Mouse (Mus musculus): ENCODE data around the gene Zbtb42.

Gene Zbtb42

GRCm38 (mm10) chr12:112693185-112694126, 14.8 kb downstream of the Zbtb42 start:
- DNase-seq, result peak; percentile 93 to 96

GRCm38 (mm10) chr12:112694127-112694475, 15.5 kb downstream of the Zbtb42 start:
- DNase-seq, result no peak

- DNase-seq, result no peak
Measured at GRCm38 (mm10) chr12:112696806-112697425, 18.3 kb downstream of the Zbtb42 start.

GRCm38 (mm10) chr12:112700522-112700921, 21.9 kb downstream of the Zbtb42 start:
- no peak for DNase-seq

- DNase-seq, result no peak
Measured at GRCm38 (mm10) chr12:112702374-112703320, 24.0 kb downstream of the Zbtb42 start.

- DNase-seq, result peak; percentile 87 to 91
Measured at GRCm38 (mm10) chr12:112706704-112707572, 28.3 kb downstream of the Zbtb42 start.

GRCm38 (mm10) chr12:112707573-112707869, 28.9 kb downstream of the Zbtb42 start:
- DNase-seq, result no peak

- DNase-seq, result peak in 1 of 2 experiments; percentile 39
Measured at GRCm38 (mm10) chr12:112713984-112714383, 35.4 kb downstream of the Zbtb42 start.

- DNase-seq, result peak; percentile 70 to 72
Measured at GRCm38 (mm10) chr12:112717140-112717539, 38.5 kb downstream of the Zbtb42 start.

- DNase-seq, result no peak
Measured at GRCm38 (mm10) chr12:112718995-112719394, 40.4 kb downstream of the Zbtb42 start.

GRCm38 (mm10) chr12:112720216-112720615, 41.6 kb downstream of the Zbtb42 start, which contains the start of gene Cep170b:
Gene Cep170b, plus strand, starts transcription at chr12:112720455.
- DNase-seq, result peak in 1 of 2 experiments; percentile 68

- peak; percentile 63 to 77 for DNase-seq
Measured at GRCm38 (mm10) chr12:112720890-112721423, 42.3 kb downstream of the Zbtb42 start.

GRCm38 (mm10) chr12:112721424-112722239, 43.0 kb downstream of the Zbtb42 start:
- DNase-seq, result peak; percentile 83 to 94

- peak; percentile 72 to 90 for DNase-seq
Measured at GRCm38 (mm10) chr12:112722240-112723027, 43.8 kb downstream of the Zbtb42 start.

GRCm38 (mm10) chr12:112723028-112723330, 44.4 kb downstream of the Zbtb42 start:
- no peak for DNase-seq

GRCm38 (mm10) chr12:112723445-112723844, 44.8 kb downstream of the Zbtb42 start:
- DNase-seq, result no peak

GRCm38 (mm10) chr12:112724077-112724805, 45.6 kb downstream of the Zbtb42 start:
- peak; percentile 87 to 90 for DNase-seq

- DNase-seq, result no peak
Measured at GRCm38 (mm10) chr12:112727801-112728200, 49.2 kb downstream of the Zbtb42 start.

GRCm38 (mm10) chr12:112730808-112731207, 52.2 kb downstream of the Zbtb42 start:
- no peak for DNase-seq
